In genomic region chr19:26986672-26987071, GRCm38 (mm10) we compare ENCODE assay signal across 20 mouse cellular contexts.
"Had no signal": no experiment of that assay in that cellular context is flagged by ENCODE, and none has a peak within 500 bp of the region (broad histone marks: within the 10 kb centered on the region; RNA-seq: fewer than 3 reads in every experiment).

No protein-coding gene starts in this region.

- H3K4me3 ChIP-seq: limb, embryonic 12.5 days; limb, embryonic 15.5 days; megakaryocyte, embryonic 14.5 days; midbrain, embryonic 10.5 days; midbrain, embryonic 15.5 days; neural tube, embryonic 12.5 days; neural tube, embryonic 15.5 days; stomach, embryonic 15.5 days had no signal

- H3K27me3 ChIP-seq: limb, embryonic 12.5 days; limb, embryonic 15.5 days; megakaryocyte, embryonic 14.5 days; midbrain, embryonic 15.5 days; neural tube, embryonic 12.5 days; neural tube, embryonic 15.5 days; stomach, embryonic 15.5 days had no signal

- H3K9me3 ChIP-seq: limb, embryonic 12.5 days; limb, embryonic 15.5 days; midbrain, embryonic 10.5 days; midbrain, embryonic 15.5 days; neural tube, embryonic 12.5 days; neural tube, embryonic 15.5 days; stomach, embryonic 15.5 days had no signal

- H3K9ac ChIP-seq: limb, embryonic 12.5 days; limb, embryonic 15.5 days; liver, embryonic 14.5 days; liver, postnatal 0 days; lung, embryonic 14.5 days; midbrain, embryonic 15.5 days; neural tube, embryonic 12.5 days; neural tube, embryonic 15.5 days; stomach, embryonic 15.5 days had no signal

- H3K27ac ChIP-seq: kidney, postnatal 0 days; limb, embryonic 12.5 days; limb, embryonic 15.5 days; liver, embryonic 14.5 days; macrophage; midbrain, embryonic 10.5 days; midbrain, embryonic 15.5 days; neural tube, embryonic 12.5 days; neural tube, embryonic 15.5 days; stomach, embryonic 15.5 days had no signal

- H3K36me3 ChIP-seq: limb, embryonic 12.5 days; limb, embryonic 15.5 days; midbrain, embryonic 10.5 days; midbrain, embryonic 15.5 days; neural tube, embryonic 12.5 days; neural tube, embryonic 15.5 days; stomach, embryonic 15.5 days had no signal

- DNase-seq: kidney, postnatal 25 days; left cerebral cortex, postnatal 4 days; liver, postnatal 0 days; right cerebral cortex, adult 18-20 months; right cerebral cortex, postnatal 14 days; right cerebral cortex, postnatal 4 days; thymus, postnatal 25 days had no signal

- H3K4me1 ChIP-seq: limb, embryonic 12.5 days; limb, embryonic 15.5 days; midbrain, embryonic 10.5 days; midbrain, embryonic 15.5 days; neural tube, embryonic 12.5 days; neural tube, embryonic 15.5 days; stomach, embryonic 15.5 days had no signal

- H3K4me2 ChIP-seq: limb, embryonic 12.5 days; limb, embryonic 15.5 days; liver, embryonic 11.5 days; lung, embryonic 14.5 days; midbrain, embryonic 15.5 days; neural tube, embryonic 12.5 days; neural tube, embryonic 15.5 days; stomach, embryonic 15.5 days had no signal

- ATAC-seq: liver, postnatal 0 days; midbrain, embryonic 15.5 days had no signal
